Mouse (Mus musculus) thymus, adult 2 months (tissue): ENCODE results near the gene Ypel1. TPM values are rescaled to one million over a fixed set of nuclear protein-coding genes. Genes with fewer than 3 reads are reported as not detected.

Source experiments
- DNase-seq: peaks from one replicate; pipeline ENCODE4 v3.0.0; 2021
- H3K27ac ChIP-seq: fragments of 200-500 bp; 2 replicates; pipeline ENCODE4 v1.5.1; 2012; ENCODE audit warnings: low read length, control low read depth; ENCODE audit not compliant: control insufficient read depth, insufficient read depth
- H3K27me3 ChIP-seq: fragments of 200-500 bp; 2 replicates; pipeline ENCODE4 v1.6.1; 2012; ENCODE audit warnings: mild to moderate bottlenecking, low read length, moderate library complexity, mixed read lengths; ENCODE audit not compliant: control insufficient read depth, insufficient read depth
- H3K36me3 ChIP-seq: fragments of 200-500 bp; 2 replicates; pipeline ENCODE4 v1.6.1; 2012; ENCODE audit warnings: mild to moderate bottlenecking, low read length, moderate library complexity; ENCODE audit not compliant: control insufficient read depth, insufficient read depth
- H3K4me1 ChIP-seq: fragments of 200-500 bp; replicated peaks from 2 replicates; pipeline ENCODE4 v1.6.1; 2012; ENCODE audit warnings: low read length; ENCODE audit not compliant: control insufficient read depth, insufficient read depth
- H3K4me3 ChIP-seq: fragments of 200-500 bp; 2 replicates; pipeline ENCODE4 v1.5.1; 2012; ENCODE audit warnings: mild to moderate bottlenecking, low read length, control low read depth, moderate library complexity; ENCODE audit not compliant: control insufficient read depth, insufficient read depth
- CTCF ChIP-seq: fragments of 200-500 bp; IDR thresholded peaks from 2 replicates; pipeline ENCODE4 v1.5.1; 2012; ENCODE audit warnings: mild to moderate bottlenecking, control low read depth, low read length, moderate library complexity, borderline replicate concordance; ENCODE audit not compliant: control insufficient read depth, poor library complexity, insufficient read depth; ENCODE audit errors: extremely low read depth
- POLR2A ChIP-seq: fragments of 200-500 bp; IDR thresholded peaks from 2 replicates; pipeline ENCODE4 v1.6.1; 2012; ENCODE audit warnings: mild to moderate bottlenecking, low read length, control low read depth, moderate library complexity; ENCODE audit not compliant: control insufficient read depth, poor library complexity, insufficient read depth; ENCODE audit errors: extremely low read depth
- WGBS: fragments of 180-500 bp; shearing (Covaris S2); methylation state at CpG from one replicate; pipeline ENCODE4 v1.1.7; 2018; 5-methylcytosine and 5-hydroxymethylcytosine counted together
- polyA plus RNA-seq: library from polyadenylated mRNA; depleted of rRNA; stranded (reverse); fragments of >200 nt; gene quantifications from 2 replicates; pipeline ENCODE4 v1.2.3, GENCODE M21; 2012

Ypel1 gene
- polyA plus RNA-seq, 1 experiment, result 3.8 TPM

GRCm38 (mm10) chr16:17110771-17111743 lies 41.6 kb downstream of the Ypel1 start, which contains the start of gene Ppil2:
Gene Ppil2, minus strand, starts transcription at chr16:17111257.
- 7% methylated on average over 38 of the region's 38 CpGs for WGBS
- peak; percentile 66 for TF ChIP-seq POLR2A
- 0 out of 2 replicates have a peak, but pooled peaks have one; percentile 21 for TF ChIP-seq CTCF

GRCm38 (mm10) chr16:17117309-17117799 lies 47.9 kb downstream of the Ypel1 start:
- H3K27ac ChIP-seq, result no peak overlapping the region
- 92% methylated on average over 5 of the region's 5 CpGs for WGBS
- no peak for TF ChIP-seq POLR2A
- TF ChIP-seq CTCF, result no peak
- no peaks in the 10 kb centered on the region for H3K27me3 ChIP-seq
- no peaks in the 10 kb centered on the region for H3K4me1 ChIP-seq
- DNase-seq, result no peak
- no peak overlapping the region for H3K4me3 ChIP-seq
- H3K36me3 ChIP-seq, result no peaks in the 10 kb centered on the region; the same call in 1 of the 2 replicates

More at GRCm38 (mm10) chr16:17110771-17111743, 41.6 kb downstream of the Ypel1 start, which contains the start of gene Ppil2:
- Histone ChIP-seq H3K4me3 (peak within 1 kb of the TSS; percentile 93), H3K4me1 (peaks cover 9% of the 10 kb centered on the region), H3K27me3 (no peaks in the 10 kb centered on the region), H3K36me3 (peaks cover 14% of the 10 kb centered on the region), H3K27ac (peak within 1 kb of the TSS; percentile 66)
- DNase-seq, result peak; percentile 74

GRCm38 (mm10) chr16:17121569-17121968 lies 52.1 kb downstream of the Ypel1 start:
- Histone ChIP-seq H3K27ac (no peak overlapping the region), H3K4me1 (peaks cover 18% of the 10 kb centered on the region), H3K36me3 (no peaks in the 10 kb centered on the region; the same call in 1 of the 2 replicates), H3K4me3 (no peak overlapping the region), H3K27me3 (no peaks in the 10 kb centered on the region)
- TF ChIP-seq CTCF (no peak), POLR2A (no peak)
- WGBS, result 98% methylated on average over 14 of the region's 14 CpGs
- no peak for DNase-seq

- Histone ChIP-seq H3K4me1 (peaks cover 18% of the 10 kb centered on the region), H3K27me3 (no peaks in the 10 kb centered on the region), H3K36me3 (no peaks in the 10 kb centered on the region; the same call in 1 of the 2 replicates), H3K27ac (no peak overlapping the region), H3K4me3 (peak overlapping the region; percentile 59)
- DNase-seq, result peak; percentile 31
- TF ChIP-seq CTCF, result no peak
- TF ChIP-seq POLR2A, result no peak
- 19% methylated on average over 22 of the region's 22 CpGs for WGBS
Measured at GRCm38 (mm10) chr16:17124119-17124870, 54.8 kb downstream of the Ypel1 start.

- DNase-seq, result peak; percentile 83
- no peaks in the 10 kb centered on the region; the same call in 1 of the 2 replicates for H3K36me3 ChIP-seq
- peaks cover 18% of the 10 kb centered on the region for H3K4me1 ChIP-seq
- H3K27me3 ChIP-seq, result no peaks in the 10 kb centered on the region
- H3K4me3 ChIP-seq, result peak within 1 kb of the TSS; percentile 59
- no peak for TF ChIP-seq CTCF
- TF ChIP-seq POLR2A, result peak; percentile 61
- H3K27ac ChIP-seq, result no peak within 1 kb of the TSS
- WGBS, result under 1% methylated on average over 25 of the region's 25 CpGs
Measured at GRCm38 (mm10) chr16:17124871-17125520, 55.5 kb downstream of the Ypel1 start, which contains the start of gene 2610318N02Rik. Gene 2610318N02Rik, minus strand, starts transcription at chr16:17125167.

GRCm38 (mm10) chr16:17127292-17127691 lies 57.8 kb downstream of the Ypel1 start:
- TF ChIP-seq CTCF (no peak), POLR2A (no peak)
- Histone ChIP-seq H3K36me3 (no peaks in the 10 kb centered on the region), H3K27me3 (no peaks in the 10 kb centered on the region), H3K4me1 (peaks cover 25% of the 10 kb centered on the region), H3K4me3 (no peak overlapping the region), H3K27ac (no peak overlapping the region)
- DNase-seq, result peak; percentile 69
- 97% methylated on average over 1 of the region's 1 CpGs for WGBS
